17 mouse cellular contexts compared by ENCODE assay signal in the genomic region with DNA sequence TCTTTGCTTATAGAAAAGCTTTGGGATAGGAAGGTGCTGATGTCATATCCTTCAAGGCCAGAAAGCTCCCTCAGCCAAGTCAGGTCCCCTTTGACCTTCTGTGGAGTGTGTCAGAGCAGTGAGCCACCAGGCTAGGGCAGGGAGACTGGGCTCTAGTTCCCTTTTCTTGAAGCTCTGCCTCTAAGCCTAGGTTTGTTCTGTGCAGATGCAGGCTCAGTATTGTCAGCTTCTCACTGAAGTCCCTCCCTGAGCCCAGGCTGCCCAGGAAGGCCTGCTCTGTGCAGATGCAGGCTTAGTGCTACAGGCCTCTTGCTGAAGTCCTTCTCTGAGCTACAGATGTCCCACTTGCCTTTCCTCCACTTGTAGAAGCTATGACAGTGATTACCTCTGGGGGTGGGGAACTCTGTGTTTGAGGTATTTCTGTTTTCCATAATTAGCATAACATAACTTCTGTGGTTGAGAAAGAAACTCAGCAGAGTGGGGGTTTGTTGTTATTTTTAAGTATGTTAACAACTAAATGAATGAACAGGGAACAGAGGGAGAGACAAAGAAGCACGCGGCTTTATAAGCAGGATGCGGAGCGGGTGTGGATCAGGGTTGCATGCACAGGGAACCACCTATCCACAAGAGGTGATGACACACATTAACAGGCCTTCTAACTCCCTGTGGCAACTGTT. TPM values are rescaled to one million over a fixed set of nuclear protein-coding genes. Genes with fewer than 3 reads are reported as not detected.
DNase-seq lines count a peak whose midpoint lies in the region; ATAC-seq and TF ChIP-seq lines count a peak whose summit lies in the region.
"Had no signal": no experiment of that assay in that cellular context is flagged by ENCODE, and none has a peak within 500 bp of the region (broad histone marks: within the 10 kb centered on the region; RNA-seq: fewer than 3 reads in every experiment).

No protein-coding gene starts in this region.

- no peak overlapping the region for H3K4me2 ChIP-seq in heart, embryonic 11.5 days
- H3K4me2 ChIP-seq in liver, postnatal 0 days (ENCODE audit: low read depth, low read length), result no peak overlapping the region
- H3K4me2 ChIP-seq: lung, embryonic 15.5 days; midbrain, embryonic 15.5 days had no signal

- no peak for TF ChIP-seq EP300 in liver, postnatal 0 days (IDR thresholded peaks at IDR 0.05; ENCODE audit: low read depth)

- no peak overlapping the region for H3K27ac ChIP-seq in heart, embryonic 11.5 days (ENCODE audit: low read depth, low read length)
- peak overlapping the region; percentile 44 for H3K27ac ChIP-seq in liver, postnatal 0 days (ENCODE audit: low read depth)
- no peak overlapping the region for H3K27ac ChIP-seq in hindbrain, embryonic 10.5 days
- H3K27ac ChIP-seq: lung, embryonic 15.5 days; midbrain, embryonic 15.5 days had no signal

- intact Hi-C loops in heart, postnatal 10 days (cut with DNase I), result no loop called here

- ATAC-seq in heart, embryonic 11.5 days (replicated peaks; ENCODE audit: insufficient number of reproducible peaks, low FRiP score, low TSS enrichment), result 0 out of 2 replicates have a peak, but pooled peaks have one; percentile 10
- peak; percentile 34; the same call in 1 of the 2 replicates for ATAC-seq in liver, postnatal 0 days
- ATAC-seq: intestine, postnatal 0 days; midbrain, embryonic 15.5 days had no signal

- no peaks in the 10 kb centered on the region for H3K9me3 ChIP-seq in heart, embryonic 11.5 days (replicated peaks; ENCODE audit: control insufficient read depth, low read length)
- no peaks in the 10 kb centered on the region for H3K9me3 ChIP-seq in liver, postnatal 0 days (ENCODE audit: low read length)
- H3K9me3 ChIP-seq in hindbrain, embryonic 10.5 days, result no peaks in the 10 kb centered on the region
- H3K9me3 ChIP-seq: lung, embryonic 15.5 days; midbrain, embryonic 15.5 days had no signal

- H3K4me1 ChIP-seq in heart, embryonic 11.5 days (ENCODE audit: control insufficient read depth, insufficient read depth, low read length), result peaks cover 7% of the 10 kb centered on the region; the same call in 1 of the 2 replicates
- H3K4me1 ChIP-seq in liver, postnatal 0 days (ENCODE audit: insufficient read depth), result peaks cover 6% of the 10 kb centered on the region
- peaks cover 36% of the 10 kb centered on the region for H3K4me1 ChIP-seq in hindbrain, embryonic 10.5 days (replicated peaks)

- DNase-seq in heart, postnatal 10 days, result no peak
- DNase-seq in 3T3-L1 (ENCODE audit: low read depth, low spot score), result peak; percentile 59
- DNase-seq in NIH3T3 (ENCODE audit: low read depth), result peak; percentile 54
- no peak for DNase-seq in liver, postnatal 0 days
- no peak for DNase-seq in kidney, postnatal 25 days
- no peak for DNase-seq in hindbrain, embryonic 10.5 days (ENCODE audit: low spot score)
- no peak for DNase-seq in heart, adult 9 months (ENCODE audit: low spot score in 2 of 2)
- DNase-seq: adrenal gland, postnatal 14 days; heart, adult 11 months; kidney, postnatal 4 days; left cerebral cortex, postnatal 4 days; right cerebral cortex, adult 18-20 months had no signal

- H3K9ac ChIP-seq in heart, embryonic 11.5 days (ENCODE audit: low read depth, low read length), result no peak overlapping the region
- no peak overlapping the region for H3K9ac ChIP-seq in liver, postnatal 0 days (replicated peaks)
- H3K9ac ChIP-seq: lung, embryonic 15.5 days; midbrain, embryonic 15.5 days had no signal

- 89% methylated on average over 4 of the region's 4 CpGs for WGBS in heart, embryonic 11.5 days (ENCODE audit: insufficient replicate concordance)
- WGBS in liver, postnatal 0 days (ENCODE audit: insufficient replicate concordance), result 82% methylated on average over 4 of the region's 4 CpGs
- WGBS in hindbrain, embryonic 10.5 days, result 93% methylated on average over 4 of the region's 4 CpGs

- H3K27me3 ChIP-seq in heart, embryonic 11.5 days (ENCODE audit: control insufficient read depth, insufficient read depth, low read length), result no peaks in the 10 kb centered on the region
- H3K27me3 ChIP-seq in liver, postnatal 0 days (ENCODE audit: insufficient read depth, low read length), result no peaks in the 10 kb centered on the region
- no peaks in the 10 kb centered on the region for H3K27me3 ChIP-seq in hindbrain, embryonic 10.5 days (ENCODE audit: insufficient read depth, poor library complexity, severe bottlenecking)
- H3K27me3 ChIP-seq: lung, embryonic 15.5 days; midbrain, embryonic 15.5 days had no signal

- no peak for TF ChIP-seq CTCF in liver, postnatal 0 days (IDR thresholded peaks at IDR 0.05; ENCODE audit: low read depth)

- no peaks in the 10 kb centered on the region for H3K36me3 ChIP-seq in heart, embryonic 11.5 days (ENCODE audit: control insufficient read depth, insufficient read depth, low read length)
- peaks cover 2% of the 10 kb centered on the region; the same call in 1 of the 2 replicates for H3K36me3 ChIP-seq in liver, postnatal 0 days (replicated peaks; ENCODE audit: insufficient read depth, low read length)
- no peaks in the 10 kb centered on the region for H3K36me3 ChIP-seq in hindbrain, embryonic 10.5 days
- H3K36me3 ChIP-seq: lung, embryonic 15.5 days; midbrain, embryonic 15.5 days had no signal

- H3K4me3 ChIP-seq in heart, embryonic 11.5 days (ENCODE audit: low read depth, low read length), result no peak overlapping the region
- H3K4me3 ChIP-seq in liver, postnatal 0 days (ENCODE audit: low read depth, low read length), result no peak overlapping the region
- no peak overlapping the region for H3K4me3 ChIP-seq in hindbrain, embryonic 10.5 days
- H3K4me3 ChIP-seq: lung, embryonic 15.5 days; midbrain, embryonic 15.5 days had no signal

RNA-seq across cellular contexts. Expression of gene Haao, which starts 17.0 kb away (rescaled TPM):
- polyA plus RNA-seq in heart, embryonic 11.5 days (2014; fragmentation: Nextera tagmentation; extraction: Ambion mirVana), result 0.21 and 0.28 TPM in 2 replicates
- total RNA-seq in heart, postnatal 10 days (2021), result not detected
- polyA plus RNA-seq in liver, postnatal 0 days (2015; fragmentation: Nextera tagmentation; extraction: Ambion mirVana), result 93.3 and 104 TPM in 2 replicates
- polyA plus RNA-seq in hindbrain, embryonic 10.5 days (2016; fragmentation: Nextera tagmentation; extraction: Ambion mirVana), result 0.41 and 0.54 TPM in 2 replicates
- polyA plus RNA-seq: hindbrain, embryonic 11.5 days; midbrain, embryonic 15.5 days had no signal

Comparison
In these comparisons a context has a peak if more than half of its experiments do, and no peak if none do; other contexts are left out.
1. DNase-seq: peak in 3T3-L1 (single experiment) and NIH3T3 (single experiment); none in heart, postnatal 10 days (0 of 2), liver, postnatal 0 days (single experiment), kidney, postnatal 25 days (0 of 2), hindbrain, embryonic 10.5 days (single experiment) and heart, adult 9 months (0 of 2).
2. RNA of gene Haao, which starts 17.0 kb away (polyA plus RNA-seq): 93.3 to 104 TPM in liver, postnatal 0 days; 0.41 to 0.54 TPM in hindbrain, embryonic 10.5 days and 0.21 to 0.28 TPM in heart, embryonic 11.5 days; every median in the first group is over 10 times any median in the second.